Mouse (Mus musculus) right cerebral cortex, adult 18-20 months (tissue): ENCODE results near the gene Scamp1.
"Not testable (repeated sequence)": the region's sequence is repeated elsewhere in the genome, so short reads cannot be mapped to it uniquely, and the experiment has no call there.

Experiments
- DNase-seq: peaks from one replicate; pipeline ENCODE4 v3.0.0; 2022; ENCODE audit warnings: mixed read lengths

The Scamp1 gene

GRCm38 (mm10) chr13:94285281-94285871, at the start of gene Scamp1:
Scamp1 (minus strand) TSS chr13:94285857.
- DNase-seq, result peak; percentile 94

- DNase-seq, result no peak
These were observed 44.8 kb upstream of the Scamp1 start for GRCm38 (mm10) chr13:94330392-94330979.

- not testable (repeated sequence) for DNase-seq
These were observed 43.3 kb upstream of the Scamp1 start for GRCm38 (mm10) chr13:94329005-94329404.

DNA sequence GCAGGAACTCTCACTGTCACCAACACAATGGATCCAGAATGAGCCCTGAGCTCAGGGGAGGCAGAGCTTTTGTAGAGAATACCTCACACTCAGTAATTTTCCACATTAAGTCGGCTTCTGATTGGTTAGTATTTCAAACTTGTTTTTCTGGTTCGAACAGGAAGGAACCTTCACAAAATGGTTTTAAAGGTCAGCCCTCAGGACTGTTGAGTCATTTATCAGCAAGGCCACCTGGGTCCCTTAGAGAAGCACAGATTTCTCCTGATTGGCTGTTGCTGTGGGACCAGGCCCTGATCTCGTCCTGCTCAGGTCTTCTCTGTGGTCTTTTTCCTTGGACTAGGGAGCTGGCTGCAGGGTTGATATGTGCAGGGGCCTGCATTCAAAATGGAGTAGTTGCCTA, 42.4 kb upstream of the Scamp1 start:
- DNase-seq, result no peak

DNA sequence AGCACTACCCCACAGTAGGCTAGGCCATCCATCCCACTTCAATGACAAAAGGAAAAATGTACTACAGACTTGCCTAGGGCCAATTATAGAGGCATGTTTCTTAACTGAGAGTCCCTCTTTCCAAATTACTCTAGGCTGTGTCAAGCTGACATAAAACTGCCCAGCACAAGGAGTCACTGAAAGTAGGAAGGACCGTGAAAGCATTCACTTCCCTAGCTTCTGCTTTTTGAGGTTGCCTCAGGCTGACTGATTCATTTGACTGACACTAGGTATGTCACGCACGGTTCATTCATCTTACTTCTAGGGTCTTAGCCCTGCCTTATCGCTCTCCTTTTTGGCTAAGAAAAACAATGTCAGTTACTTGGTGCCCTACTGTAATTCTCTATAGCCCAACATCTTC, 36.8 kb upstream of the Scamp1 start:
- no peak for DNase-seq

GRCm38 (mm10) chr13:94321094-94321792, 35.6 kb upstream of the Scamp1 start:
- DNase-seq, result no peak

DNA sequence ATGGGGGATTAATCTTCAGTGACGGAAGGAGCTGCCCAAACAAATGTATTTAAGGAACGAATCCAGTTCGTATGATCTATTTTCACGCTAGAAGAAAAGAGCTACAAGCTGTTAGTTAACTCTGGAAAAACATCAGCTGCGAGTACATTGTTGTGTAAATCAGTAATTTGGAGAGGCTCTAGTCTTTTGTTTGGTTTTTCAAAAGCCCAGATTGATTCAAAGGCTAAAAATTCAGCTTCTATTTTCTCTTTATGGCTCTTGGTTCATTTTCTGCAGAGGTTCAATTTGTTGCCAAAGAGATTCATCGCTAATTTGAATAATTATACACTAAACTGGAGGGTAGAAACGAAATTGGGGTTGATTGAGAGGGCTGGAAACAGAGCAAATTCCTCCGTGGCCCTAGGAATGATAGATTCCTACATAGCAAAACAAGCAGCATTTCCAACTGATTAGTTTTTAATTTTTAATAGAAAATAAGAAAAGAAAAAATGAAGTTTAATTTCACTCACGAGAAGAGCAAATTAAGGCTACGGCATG, 31.4 kb upstream of the Scamp1 start:
- DNase-seq, result no peak

GRCm38 (mm10) chr13:94312812-94313211, 27.2 kb upstream of the Scamp1 start:
- DNase-seq, result not testable (repeated sequence)

- DNase-seq, result no peak
These were observed 22.6 kb upstream of the Scamp1 start for GRCm38 (mm10) chr13:94308279-94308678.

GRCm38 (mm10) chr13:94307531-94307930, 21.9 kb upstream of the Scamp1 start:
- DNase-seq, result no peak

- DNase-seq, result no peak
These were observed 21.3 kb upstream of the Scamp1 start for GRCm38 (mm10) chr13:94306968-94307289.

GRCm38 (mm10) chr13:94306277-94306967, 20.8 kb upstream of the Scamp1 start:
- DNase-seq, result peak; percentile 31

DNA sequence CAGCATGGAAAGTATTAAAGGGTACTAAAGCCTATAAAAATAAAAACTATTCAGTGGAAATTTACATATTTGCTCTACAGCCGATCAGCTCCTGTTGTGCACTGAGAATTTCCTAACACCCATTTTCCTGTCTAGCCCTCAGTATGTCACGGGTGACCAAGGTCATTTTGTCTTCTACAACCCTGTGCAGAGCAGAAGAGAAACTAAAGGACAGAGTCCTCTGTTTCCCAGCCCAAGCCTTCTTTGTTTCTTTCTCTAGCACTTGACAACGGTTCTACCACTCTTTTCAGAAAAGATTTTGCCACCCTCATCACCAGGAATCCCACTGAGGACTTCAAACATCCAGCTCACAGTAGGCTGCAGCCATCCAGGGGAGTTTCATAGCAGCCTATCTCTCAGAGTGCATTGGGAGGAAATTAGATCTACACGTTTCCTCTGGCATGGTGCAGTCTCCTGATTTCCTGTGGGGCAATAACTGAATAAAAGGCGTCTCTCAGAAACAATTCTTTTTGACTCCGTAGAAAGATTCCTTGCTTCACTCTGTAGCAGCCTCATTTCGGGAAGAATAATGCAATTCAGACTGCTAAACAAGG, 15.4 kb upstream of the Scamp1 start:
- no peak for DNase-seq

- no peak for DNase-seq
These were observed 14.6 kb upstream of the Scamp1 start for GRCm38 (mm10) chr13:94300232-94300631.

DNA sequence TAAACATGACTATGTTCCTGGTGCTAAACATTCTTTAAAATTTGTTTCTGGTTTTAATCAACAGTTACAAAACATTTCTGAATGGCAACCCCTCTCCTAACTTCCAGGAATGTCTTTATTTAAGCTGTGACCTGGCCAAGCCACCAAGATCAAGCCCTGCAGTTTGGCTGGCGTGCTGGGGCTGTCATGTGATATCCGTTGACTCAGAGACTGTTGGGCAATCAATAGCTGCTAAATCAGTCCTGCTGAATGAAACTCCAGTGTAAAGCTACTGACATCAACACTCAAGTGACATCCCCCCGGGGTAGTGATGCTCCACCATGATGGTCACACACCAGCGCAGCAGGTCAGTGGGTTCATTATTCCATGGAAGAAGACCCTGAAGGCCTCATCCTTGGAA, 12.7 kb upstream of the Scamp1 start:
- no peak for DNase-seq

DNA sequence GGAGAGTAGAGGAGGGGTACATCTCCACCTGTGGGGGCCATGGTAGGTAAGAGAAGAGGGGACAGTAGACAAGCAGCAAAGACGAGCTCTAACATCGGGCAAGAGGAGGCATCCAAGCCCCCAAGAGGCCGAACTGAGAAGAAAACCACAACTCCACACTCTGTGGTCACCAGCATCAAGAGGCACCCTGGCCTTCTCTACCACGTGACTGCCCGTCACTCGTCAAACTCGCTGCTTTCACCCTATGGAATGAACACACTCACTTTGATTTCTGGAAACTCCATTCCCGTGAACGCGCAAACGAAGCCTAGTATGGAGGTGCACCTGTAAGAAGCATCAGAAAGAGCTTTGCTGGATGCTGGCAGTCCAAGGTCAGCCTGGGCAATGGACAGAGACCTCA, 10.7 kb upstream of the Scamp1 start:
- no peak for DNase-seq

- DNase-seq, result no peak
These were observed 10.3 kb upstream of the Scamp1 start for GRCm38 (mm10) chr13:94295922-94296321.

- no peak for DNase-seq
These were observed 9.2 kb upstream of the Scamp1 start for GRCm38 (mm10) chr13:94294886-94295285.

- DNase-seq, result no peak
These were observed 8.3 kb upstream of the Scamp1 start for GRCm38 (mm10) chr13:94293911-94294310.

DNA sequence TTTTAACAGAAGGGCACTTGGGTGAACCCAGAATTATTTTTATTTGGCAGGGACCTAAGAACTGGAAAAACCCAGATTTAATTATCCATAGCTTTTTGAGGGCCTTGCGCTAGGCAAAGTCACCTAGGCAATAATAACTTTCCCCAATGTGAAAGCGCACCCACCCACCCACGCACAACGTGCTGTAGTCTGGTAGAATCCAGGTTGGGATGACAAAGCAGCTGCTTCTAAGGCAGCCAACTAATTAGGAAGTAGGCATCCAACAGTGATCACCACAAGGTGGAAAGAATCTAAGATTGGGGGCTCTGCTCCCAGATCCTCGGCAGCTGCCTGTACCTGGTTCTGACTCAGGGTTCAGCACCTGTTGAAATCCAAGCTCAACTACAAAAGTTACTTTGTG, 538 bp upstream of the Scamp1 start:
- DNase-seq, result peak; percentile 59

DNA sequence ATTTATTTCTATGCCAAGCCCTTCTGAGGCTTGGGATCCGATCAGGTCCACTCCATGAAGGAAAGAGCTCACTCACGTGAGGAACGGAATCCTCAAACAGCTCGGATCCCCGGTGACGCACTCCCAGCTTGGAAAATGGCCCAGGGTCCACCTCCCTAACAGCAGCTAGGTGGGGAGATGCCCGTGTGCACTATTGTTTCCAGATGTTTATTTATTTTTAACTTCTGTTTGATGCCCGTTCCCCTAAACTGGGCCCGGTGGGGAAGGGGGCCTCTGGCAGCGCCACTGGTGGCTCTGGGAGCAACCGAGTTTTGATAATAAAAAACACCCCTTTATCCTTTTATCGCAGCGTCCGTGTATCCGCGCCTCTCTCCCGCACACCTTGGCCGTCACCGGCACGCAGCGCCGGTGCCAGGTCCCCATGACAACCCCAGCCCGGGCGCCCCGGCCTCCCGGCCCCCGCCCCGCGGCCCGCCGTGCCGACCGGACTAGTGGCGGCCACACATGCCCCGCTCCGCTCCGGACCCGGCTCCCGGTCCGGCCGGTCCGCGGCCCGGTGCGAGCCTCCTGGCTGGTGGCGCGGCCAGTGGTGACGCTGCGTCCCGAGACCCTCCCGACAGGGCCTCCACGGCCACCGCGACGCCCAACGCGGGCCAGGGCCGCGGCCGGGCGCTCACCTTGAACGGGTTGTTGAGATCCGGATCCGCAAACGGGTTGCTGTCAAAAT, 951 bp downstream of the Scamp1 start:
- peak; percentile 31 for DNase-seq

GRCm38 (mm10) chr13:94279420-94279819, 6.2 kb downstream of the Scamp1 start:
- DNase-seq, result no peak

DNA sequence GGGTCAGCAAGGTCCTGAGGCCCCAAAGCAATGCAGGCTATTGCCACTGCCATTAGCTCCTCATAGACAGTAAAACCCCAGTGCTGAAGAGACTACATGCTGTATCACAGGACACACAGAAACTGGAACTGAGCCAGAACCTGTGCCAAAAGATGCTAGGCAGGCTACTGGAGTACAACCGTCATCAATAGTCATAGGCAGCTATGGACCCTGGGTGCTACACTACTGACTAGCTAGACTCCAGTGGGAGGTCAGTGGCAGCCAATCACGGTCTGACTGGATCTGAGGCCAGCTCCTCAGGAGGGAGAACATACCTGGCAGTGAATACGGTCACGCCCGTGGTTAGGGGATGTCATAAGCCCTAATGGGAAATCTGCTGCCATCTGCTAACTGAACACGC, 14.4 kb downstream of the Scamp1 start:
- DNase-seq, result no peak
